Mouse (Mus musculus) spleen, adult 2 months (tissue): ENCODE data around the gene Iah1.

Experiments used
- CTCF ChIP-seq: fragments of 200-500 bp; IDR thresholded peaks from 2 replicates; pipeline ENCODE4 v1.5.1; 2011; ENCODE audit warnings: mild to moderate bottlenecking, inconsistent platforms; ENCODE audit not compliant: insufficient read depth, insufficient read length, insufficient replicate concordance; ENCODE audit errors: extremely low read depth
- POLR2A ChIP-seq: fragments of 200-500 bp; IDR thresholded peaks from 2 replicates; pipeline ENCODE4 v1.6.1; 2011; ENCODE audit warnings: low read depth, low read length, inconsistent platforms

DNA sequence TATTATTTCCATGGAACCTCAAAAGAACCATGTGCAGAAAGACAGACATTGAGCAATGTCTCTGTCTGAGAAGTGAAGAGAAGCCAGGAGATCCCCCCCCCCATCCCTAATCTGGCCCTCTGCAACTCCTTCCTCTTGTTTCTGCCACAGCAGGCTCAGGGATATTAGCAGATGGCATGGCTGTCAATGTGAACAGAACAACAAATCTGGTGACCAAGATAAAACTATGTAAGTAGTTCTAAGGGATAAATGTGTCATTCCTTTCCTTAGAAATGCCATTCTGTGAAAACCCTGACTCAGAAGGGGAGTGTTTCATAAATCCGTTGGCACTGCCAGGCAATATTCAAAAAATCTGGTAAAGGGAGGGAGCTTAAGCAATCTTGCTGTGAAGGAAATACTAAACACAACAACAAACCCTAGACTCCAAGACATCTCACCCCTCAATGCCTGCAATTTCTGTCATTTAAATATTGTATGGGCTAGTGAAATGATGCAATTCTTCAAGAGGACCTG is 38.8 kb upstream of the Iah1 start:
- TF ChIP-seq POLR2A (no peak), CTCF (no peak)
